Mouse (Mus musculus) heart, postnatal 0 days (tissue): ENCODE results near the gene Acaa1a. TPM values are rescaled to one million over a fixed set of nuclear protein-coding genes. Genes with fewer than 3 reads are reported as not detected.
A peak's percentile ranks its signal among the peaks of the same experiment; 100 is the strongest.
"Not testable (repeated sequence)": the region's sequence is repeated elsewhere in the genome, so short reads cannot be mapped to it uniquely, and the experiment has no call there.

ENCODE experiments used
- ATAC-seq: fragments of 200-750 bp; cut with Nextera tagmentation; 2 replicates; pipeline ENCODE4 v1.8.0; 2017; ENCODE audit warnings: low read depth, moderate number of reproducible peaks, moderate library complexity; ENCODE audit not compliant: insufficient read depth
- DNase-seq: peaks from one replicate; pipeline ENCODE4 v3.0.0-alpha.2; 2016; ENCODE audit warnings: low spot score
- H3K27ac ChIP-seq: fragments of 300-500 bp; sonication (generic); 2 replicates; pipeline ENCODE4 v1.5.1; 2014; ENCODE audit warnings: low read depth, mild to moderate bottlenecking
- H3K27me3 ChIP-seq: fragments of 300-500 bp; sonication (generic); 2 replicates; pipeline ENCODE4 v1.6.1; 2014; ENCODE audit warnings: low read length, mixed read lengths; ENCODE audit not compliant: control insufficient read depth, insufficient read depth
- H3K36me3 ChIP-seq: fragments of 300-500 bp; sonication (generic); replicated peaks from 2 replicates; pipeline ENCODE4 v1.6.1; 2014; ENCODE audit warnings: low read length, mixed read lengths; ENCODE audit not compliant: control insufficient read depth, insufficient read depth
- H3K4me1 ChIP-seq: fragments of 300-500 bp; sonication (generic); 2 replicates; pipeline ENCODE4 v1.6.1; 2014; ENCODE audit warnings: antibody characterized with exemption; ENCODE audit not compliant: control insufficient read depth, insufficient read depth
- H3K4me2 ChIP-seq: fragments of 300-500 bp; sonication (generic); 2 replicates; pipeline ENCODE4 v1.6.1; 2014; ENCODE audit warnings: low read depth, mild to moderate bottlenecking, low read length, moderate library complexity
- H3K4me3 ChIP-seq: fragments of 300-500 bp; sonication (generic); 2 replicates; pipeline ENCODE4 v1.5.1; 2014; ENCODE audit warnings: low read depth, low read length
- H3K9ac ChIP-seq: fragments of 300-500 bp; sonication (generic); replicated peaks from 2 replicates; pipeline ENCODE4 v1.6.1; 2014; ENCODE audit warnings: low read depth, low read length, mixed read lengths
- H3K9me3 ChIP-seq: fragments of 300-500 bp; sonication (generic); replicated peaks from 2 replicates; pipeline ENCODE4 v1.6.1; 2016; ENCODE audit warnings: low read length; ENCODE audit not compliant: control insufficient read depth
- CTCF ChIP-seq: IDR thresholded peaks from 2 replicates; pipeline ENCODE4 v1.5.1; 2016; ENCODE audit warnings: antibody characterized with exemption, control low read depth, low read depth
- EP300 ChIP-seq: IDR thresholded peaks from 2 replicates; pipeline ENCODE4 v1.6.1; 2016; ENCODE audit warnings: antibody characterized with exemption, low read depth
- WGBS: fragments of 180-500 bp; shearing (Covaris S2); extraction: QIAGEN DNeasy Blood & Tissue Kit; methylation state at CpG from one replicate; pipeline ENCODE4 v1.1.7; 2014; 5-methylcytosine and 5-hydroxymethylcytosine counted together
- polyA plus RNA-seq: library from polyadenylated mRNA; unstranded; fragments of >200 nt; fragmentation: Nextera tagmentation; extraction: Ambion mirVana; gene quantifications from 2 replicates; pipeline ENCODE4 v1.2.1, GENCODE M21; 2015
- total RNA-seq: library from RNA; depleted of rRNA; stranded (reverse); fragments of >200 nt; gene quantifications from 2 replicates; pipeline ENCODE4 v1.2.3, GENCODE M21; 2014; ENCODE audit warnings: low replicate concordance

Acaa1a gene
- total and polyA plus RNA-seq, 2 experiments from 2014 or later = 89.8 to 206 TPM

DNA sequence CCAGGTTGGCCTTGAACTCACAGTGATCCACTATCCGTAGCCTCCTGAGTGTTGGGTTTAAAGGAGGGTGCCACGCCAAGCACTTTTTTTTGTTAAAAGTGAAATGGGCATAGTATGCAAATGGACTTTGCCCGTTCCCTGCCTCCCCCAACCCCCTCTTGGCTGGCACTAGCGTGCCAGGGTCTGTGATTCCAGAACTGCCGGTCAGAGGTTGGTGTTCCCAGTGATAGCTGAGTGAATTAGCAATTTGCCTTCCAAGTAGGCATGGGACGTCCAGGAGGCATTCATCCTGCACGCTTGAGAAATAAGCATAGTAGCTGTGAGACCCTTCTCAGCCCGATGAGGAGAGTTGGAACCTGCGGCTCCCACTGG lies 18.6 kb downstream of the Acaa1a start:
- ATAC-seq = 0 out of 2 replicates have a peak, but pooled peaks have one; percentile 9
- Histone ChIP-seq H3K4me2 (peak overlapping the region; percentile 82), H3K27ac (no peak overlapping the region), H3K36me3 (no peaks in the 10 kb centered on the region), H3K9me3 (no peaks in the 10 kb centered on the region), H3K4me3 (peak overlapping the region; percentile 54), H3K9ac (no peak overlapping the region; the same call in 1 of the 2 replicates), H3K4me1 (no peaks in the 10 kb centered on the region), H3K27me3 (no peaks in the 10 kb centered on the region)
- no peak for TF ChIP-seq CTCF
- no peak for TF ChIP-seq EP300
- no peak for DNase-seq
- 45% methylated on average over 9 of the region's 9 CpGs for WGBS

DNA sequence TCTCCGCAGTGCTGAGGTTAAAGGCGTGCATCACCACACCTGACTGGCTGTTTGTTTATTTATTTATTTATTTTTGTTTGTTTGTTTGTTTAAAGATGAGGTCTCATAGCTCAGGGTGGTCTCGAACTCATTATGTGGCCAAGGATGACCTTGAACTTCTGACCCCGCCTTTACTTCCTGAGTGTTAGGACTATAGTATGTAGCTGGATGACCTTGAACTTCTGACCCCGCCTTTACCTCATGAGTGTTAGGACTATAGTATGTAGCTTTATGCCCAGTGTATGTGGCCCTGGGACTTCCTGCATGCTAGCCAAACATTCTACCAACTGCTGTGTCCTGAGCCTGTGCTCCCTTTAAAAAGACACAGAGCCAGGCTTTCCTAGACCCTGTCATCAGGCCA lies 21.9 kb downstream of the Acaa1a start:
- H3K4me3 ChIP-seq = no peak overlapping the region
- ATAC-seq (no peak), DNase-seq (no peak)
- WGBS = 90% methylated on average over 5 of the region's 5 CpGs
- H3K9me3 ChIP-seq = no peaks in the 10 kb centered on the region
- H3K27ac ChIP-seq = no peak overlapping the region
- H3K4me2 ChIP-seq = no peak overlapping the region
- no peaks in the 10 kb centered on the region for H3K27me3 ChIP-seq
- no peaks in the 10 kb centered on the region for H3K36me3 ChIP-seq
- H3K9ac ChIP-seq = no peak overlapping the region
- H3K4me1 ChIP-seq = no peaks in the 10 kb centered on the region
- TF ChIP-seq CTCF (no peak), EP300 (no peak)

DNA sequence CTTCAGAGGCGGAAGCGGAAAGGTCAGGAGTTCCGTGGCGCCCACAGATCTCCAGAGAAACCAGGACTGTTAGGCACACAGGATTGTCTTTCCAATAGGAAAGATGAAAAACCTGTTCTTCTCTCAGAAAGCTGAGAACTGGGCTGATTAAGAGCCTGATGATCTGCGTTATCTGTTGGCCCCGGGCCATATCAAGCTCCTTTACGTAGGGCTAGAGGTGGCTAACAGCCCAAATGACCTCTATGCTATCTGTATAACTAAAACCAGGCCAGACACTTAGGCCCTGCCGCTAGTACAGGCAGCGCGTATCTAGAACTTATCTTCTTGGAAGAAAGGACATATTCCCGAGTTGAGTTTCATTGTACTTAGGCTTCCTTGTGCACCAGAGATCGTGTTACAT lies 23.8 kb downstream of the Acaa1a start:
- Histone ChIP-seq H3K36me3 (no peaks in the 10 kb centered on the region), H3K4me2 (no peak overlapping the region), H3K9me3 (no peaks in the 10 kb centered on the region), H3K27ac (no peak overlapping the region), H3K27me3 (no peaks in the 10 kb centered on the region), H3K9ac (no peak overlapping the region), H3K4me1 (no peaks in the 10 kb centered on the region), H3K4me3 (no peak overlapping the region)
- 48% methylated on average over 12 of the region's 12 CpGs for WGBS
- TF ChIP-seq CTCF (no peak), EP300 (no peak)
- no peak for DNase-seq
- no peak for ATAC-seq

DNA sequence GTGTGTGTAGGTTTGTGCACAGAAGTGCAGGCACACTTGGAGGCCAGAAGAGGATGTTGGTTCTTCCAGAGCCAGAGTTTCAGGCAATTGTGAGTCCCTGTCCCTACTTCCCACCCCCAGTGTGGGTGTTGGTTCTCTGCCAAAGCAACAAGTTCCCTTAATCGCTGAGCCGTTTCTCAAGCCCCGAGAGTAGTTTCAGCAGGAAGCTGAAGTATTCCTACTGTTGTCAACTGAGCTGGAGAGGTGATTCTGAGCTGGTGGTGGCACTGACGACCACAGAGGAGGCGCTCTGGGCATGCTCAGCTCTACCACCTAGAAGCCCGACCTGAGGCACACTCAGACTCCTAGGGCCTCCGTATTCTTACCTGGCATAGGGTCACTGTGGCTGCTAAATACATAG lies 25.8 kb downstream of the Acaa1a start, which contains the start of gene Slc22a14:
Gene Slc22a14, minus strand, starts transcription at position 270 of the 400 bp plus-strand sequence.
- Histone ChIP-seq H3K36me3 (no peaks in the 10 kb centered on the region), H3K9ac (no peak within 1 kb of the TSS), H3K4me1 (no peaks in the 10 kb centered on the region), H3K4me3 (no peak within 1 kb of the TSS), H3K27me3 (no peaks in the 10 kb centered on the region), H3K4me2 (no peak within 1 kb of the TSS), H3K9me3 (no peaks in the 10 kb centered on the region), H3K27ac (no peak within 1 kb of the TSS)
- ATAC-seq = no peak
- 47% methylated on average over 7 of the region's 7 CpGs for WGBS
- DNase-seq = no peak
- TF ChIP-seq EP300 (no peak), CTCF (no peak)

DNA sequence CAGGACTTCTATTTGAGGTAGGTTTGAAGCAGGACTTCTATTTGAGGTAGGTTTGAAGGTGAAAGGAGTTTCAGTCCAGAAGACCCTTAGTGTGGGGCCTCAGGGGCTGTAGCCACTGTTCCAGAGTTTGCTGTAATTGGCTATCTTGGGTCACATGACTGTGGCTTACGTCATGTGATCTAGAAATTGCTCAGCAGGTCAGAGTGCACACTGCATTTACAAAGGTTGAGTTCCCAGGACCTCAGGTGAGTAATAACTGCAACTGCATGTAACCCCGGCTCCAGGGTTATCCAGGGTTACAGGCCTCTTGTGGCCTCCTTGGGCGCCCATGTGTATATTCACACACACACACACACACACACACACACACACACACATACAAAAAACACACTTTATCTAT lies 28.9 kb downstream of the Acaa1a start:
- DNase-seq (no peak), ATAC-seq (no peak)
- Histone ChIP-seq H3K4me3 (no peak overlapping the region), H3K4me2 (no peak overlapping the region), H3K36me3 (no peaks in the 10 kb centered on the region), H3K27ac (no peak overlapping the region), H3K9me3 (no peaks in the 10 kb centered on the region), H3K4me1 (no peaks in the 10 kb centered on the region), H3K27me3 (no peaks in the 10 kb centered on the region), H3K9ac (no peak overlapping the region)
- no peak for TF ChIP-seq EP300
- WGBS = 89% methylated on average over 3 of the region's 3 CpGs

DNA sequence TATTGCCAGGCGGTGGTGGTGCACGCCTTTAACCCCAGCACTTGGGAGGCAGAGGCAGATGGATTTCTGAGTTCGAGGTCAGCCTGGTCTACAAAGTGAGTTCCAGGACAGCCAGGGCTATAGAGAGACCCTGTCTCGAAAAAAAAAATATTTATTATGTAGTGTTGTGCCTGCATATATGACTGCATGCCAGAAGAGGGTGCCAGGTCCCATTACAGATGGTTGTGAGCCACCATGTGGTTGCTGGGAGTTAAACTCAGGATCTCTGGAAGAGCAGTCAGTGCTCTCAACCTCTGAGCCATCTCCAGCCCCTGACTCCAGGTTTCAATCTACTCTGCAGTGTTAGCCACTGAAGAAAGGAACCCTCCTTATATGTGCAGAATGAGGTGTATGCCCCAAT lies 31.3 kb downstream of the Acaa1a start:
- not testable (repeated sequence) for H3K4me1 ChIP-seq, H3K27ac ChIP-seq, DNase-seq, H3K9me3 ChIP-seq, H3K36me3 ChIP-seq, H3K4me2 ChIP-seq, H3K9ac ChIP-seq, H3K4me3 ChIP-seq, ATAC-seq, H3K27me3 ChIP-seq
- 85% methylated on average over 4 of the region's 4 CpGs for WGBS
